Comparison of ENCODE assay signal across 9 mouse cellular contexts in genomic region chr11:96261323-96261890, GRCm38 (mm10). TPM values are rescaled to one million over a fixed set of nuclear protein-coding genes. Genes with fewer than 3 reads are reported as not detected.
DNase-seq lines count a peak whose midpoint lies in the region; ATAC-seq lines count a peak whose summit lies in the region.
"Had no signal": no experiment of that assay in that cellular context is flagged by ENCODE, and none has a peak within 500 bp of the region (broad histone marks: within the 10 kb centered on the region; RNA-seq: fewer than 3 reads in every experiment).

No protein-coding gene starts in this region.

- H3K4me1 ChIP-seq in forebrain, embryonic 11.5 days (replicated peaks; ENCODE audit: control insufficient read depth, insufficient read depth, low read length), result no peaks in the 10 kb centered on the region
- H3K4me1 ChIP-seq in forebrain, embryonic 15.5 days, result no peaks in the 10 kb centered on the region
- H3K4me1 ChIP-seq in lung, embryonic 15.5 days, result peaks cover 15% of the 10 kb centered on the region

- H3K4me2 ChIP-seq in forebrain, embryonic 11.5 days (ENCODE audit: low read depth, low read length, severe bottlenecking), result no peak overlapping the region
- H3K4me2 ChIP-seq in forebrain, embryonic 15.5 days (replicated peaks), result no peak overlapping the region
- no peak overlapping the region for H3K4me2 ChIP-seq in lung, embryonic 15.5 days

- H3K9ac ChIP-seq in forebrain, embryonic 11.5 days (ENCODE audit: low read length), result no peak overlapping the region
- H3K9ac ChIP-seq in forebrain, embryonic 15.5 days (replicated peaks), result no peak overlapping the region
- no peak overlapping the region for H3K9ac ChIP-seq in lung, embryonic 15.5 days

- peak; percentile 90 for DNase-seq in forebrain, embryonic 11.5 days (ENCODE audit: low spot score)
- DNase-seq in 3134 (ENCODE audit: extremely low read depth, insufficient read length, low spot score), result peak; percentile 93
- peak; percentile 91 for DNase-seq in adrenal gland, adult 8-10 months
- peak; percentile 68 for DNase-seq in induced T-regulatory cell, adult 2 months (ENCODE audit: low read depth)
- DNase-seq in testis, postnatal 10 days (ENCODE audit: low spot score), result peak; percentile 94
- no peak for DNase-seq in right cerebral cortex, adult 2 months (ENCODE audit: low spot score in 2 of 2)

- H3K27ac ChIP-seq in forebrain, embryonic 11.5 days (ENCODE audit: low read depth, low read length), result no peak overlapping the region
- no peak overlapping the region for H3K27ac ChIP-seq in forebrain, embryonic 15.5 days (replicated peaks)
- H3K27ac ChIP-seq in lung, embryonic 15.5 days, result no peak overlapping the region

- no peak overlapping the region for H3K4me3 ChIP-seq in forebrain, embryonic 11.5 days (ENCODE audit: low read depth, low read length)
- H3K4me3 ChIP-seq in forebrain, embryonic 15.5 days, result no peak overlapping the region
- no peak overlapping the region for H3K4me3 ChIP-seq in lung, embryonic 15.5 days

- 1% methylated on average over 24 of the region's 24 CpGs for whole genome bisulfite sequencing in forebrain, embryonic 11.5 days
- WGBS in forebrain, embryonic 15.5 days, result 1% methylated on average over 24 of the region's 24 CpGs
- 2% methylated on average over 24 of the region's 24 CpGs for WGBS in lung, embryonic 15.5 days

- no peak for ATAC-seq in forebrain, embryonic 11.5 days (replicated peaks; ENCODE audit: low FRiP score)
- no peak for ATAC-seq in forebrain, embryonic 15.5 days (replicated peaks)
- ATAC-seq in lung, embryonic 15.5 days (ENCODE audit: borderline replicate concordance, extremely low read depth, low FRiP score, low TSS enrichment), result 0 out of 2 replicates have a peak, but pooled peaks have one; percentile 48

- H3K9me3 ChIP-seq in forebrain, embryonic 11.5 days (ENCODE audit: control insufficient read depth, low read length), result no peaks in the 10 kb centered on the region
- H3K9me3 ChIP-seq in forebrain, embryonic 15.5 days, result no peaks in the 10 kb centered on the region
- no peaks in the 10 kb centered on the region for H3K9me3 ChIP-seq in lung, embryonic 15.5 days

- no peaks in the 10 kb centered on the region for H3K36me3 ChIP-seq in forebrain, embryonic 11.5 days (ENCODE audit: control insufficient read depth, insufficient read depth, low read length)
- no peaks in the 10 kb centered on the region for H3K36me3 ChIP-seq in forebrain, embryonic 15.5 days
- H3K36me3 ChIP-seq in lung, embryonic 15.5 days, result no peaks in the 10 kb centered on the region

- H3K27me3 ChIP-seq in forebrain, embryonic 11.5 days (ENCODE audit: control insufficient read depth, insufficient read depth, low read length), result peaks cover 98% of the 10 kb centered on the region
- H3K27me3 ChIP-seq in forebrain, embryonic 15.5 days, result peaks cover 98% of the 10 kb centered on the region
- H3K27me3 ChIP-seq in lung, embryonic 15.5 days, result peaks cover 100% of the 10 kb centered on the region

RNA-seq across cellular contexts. Expression of gene Hoxb9, which starts 9.8 kb away (rescaled TPM):
- polyA plus RNA-seq in forebrain, embryonic 11.5 days (2014; fragmentation: Nextera tagmentation; extraction: Ambion mirVana), result not detected in 2 replicates
- not detected in 2 replicates for polyA plus RNA-seq in forebrain, embryonic 15.5 days (2015; fragmentation: Nextera tagmentation; extraction: Ambion mirVana)
- total RNA-seq in adrenal gland, adult 8-10 months (2022), result 100 to 1,000 TPM; 157 to 250 (median 226) TPM
- polyA plus RNA-seq in lung, embryonic 15.5 days (2015; fragmentation: Nextera tagmentation; extraction: Ambion mirVana), result 0.25 and 0.27 TPM in 2 replicates
- polyA plus RNA-seq: liver, embryonic 16.5 days had no signal

RNA-seq across cellular contexts. Expression of gene Hoxb8, which starts 20.3 kb away (rescaled TPM):
- polyA plus RNA-seq in forebrain, embryonic 11.5 days (2014; fragmentation: Nextera tagmentation; extraction: Ambion mirVana), result not detected in 2 replicates
- polyA plus RNA-seq in forebrain, embryonic 15.5 days (2015; fragmentation: Nextera tagmentation; extraction: Ambion mirVana), result not detected in 2 replicates
- 10 to 100 TPM; 50.4 to 99.8 (median 83.6) TPM for total RNA-seq in adrenal gland, adult 8-10 months (2022)
- polyA plus RNA-seq in lung, embryonic 15.5 days (2015; fragmentation: Nextera tagmentation; extraction: Ambion mirVana), result 0.91 and 1.0 TPM in 2 replicates
- polyA plus RNA-seq: liver, embryonic 16.5 days had no signal

RNA-seq across cellular contexts. Expression of gene Hoxb7, which starts 25.0 kb away (rescaled TPM):
- 0.21 TPM in 1 of 2 replicates, not detected in the other for polyA plus RNA-seq in forebrain, embryonic 11.5 days (2014; fragmentation: Nextera tagmentation; extraction: Ambion mirVana)
- not detected in 2 replicates for polyA plus RNA-seq in forebrain, embryonic 15.5 days (2015; fragmentation: Nextera tagmentation; extraction: Ambion mirVana)
- total RNA-seq in adrenal gland, adult 8-10 months (2022), result 10 to 100 TPM; 44.6 to 62.9 (median 53.0) TPM
- 2.5 and 3.0 TPM in 2 replicates for polyA plus RNA-seq in lung, embryonic 15.5 days (2015; fragmentation: Nextera tagmentation; extraction: Ambion mirVana)

RNA-seq across cellular contexts. Expression of gene Hoxb6, which starts 30.9 kb away (rescaled TPM):
- polyA plus RNA-seq in forebrain, embryonic 11.5 days (2014; fragmentation: Nextera tagmentation; extraction: Ambion mirVana), result not detected in 2 replicates
- polyA plus RNA-seq in forebrain, embryonic 15.5 days (2015; fragmentation: Nextera tagmentation; extraction: Ambion mirVana), result not detected in 2 replicates
- total RNA-seq in adrenal gland, adult 8-10 months (2022), result 10 to 100 TPM; 56.4 to 77.8 (median 59.5) TPM
- polyA plus RNA-seq in lung, embryonic 15.5 days (2015; fragmentation: Nextera tagmentation; extraction: Ambion mirVana), result 15.2 and 16.9 TPM in 2 replicates

RNA-seq across cellular contexts. Expression of gene Hoxb5, which starts 41.7 kb away (rescaled TPM):
- 0.21 TPM in 1 of 2 replicates, not detected in the other for polyA plus RNA-seq in forebrain, embryonic 11.5 days (2014; fragmentation: Nextera tagmentation; extraction: Ambion mirVana)
- not detected in 2 replicates for polyA plus RNA-seq in forebrain, embryonic 15.5 days (2015; fragmentation: Nextera tagmentation; extraction: Ambion mirVana)
- 10 to 100 TPM; 25.2 to 38.3 (median 26.7) TPM for total RNA-seq in adrenal gland, adult 8-10 months (2022)
- 46.1 and 54.1 TPM in 2 replicates for polyA plus RNA-seq in lung, embryonic 15.5 days (2015; fragmentation: Nextera tagmentation; extraction: Ambion mirVana)

Comparison
In these comparisons a context has a peak if more than half of its experiments do, and no peak if none do; other contexts are left out.
1. DNase-seq: peak in forebrain, embryonic 11.5 days (single experiment), 3134 (single experiment), adrenal gland, adult 8-10 months (single experiment), induced T-regulatory cell, adult 2 months (single experiment) and testis, postnatal 10 days (single experiment); none in right cerebral cortex, adult 2 months (0 of 2).